Mouse (Mus musculus) olfactory bulb, adult 2 months (tissue): ENCODE data around the gene Kpna7. TPM values are rescaled to one million over a fixed set of nuclear protein-coding genes. Genes with fewer than 3 reads are reported as not detected.
"Not testable (repeated sequence)": the region's sequence is repeated elsewhere in the genome, so short reads cannot be mapped to it uniquely, and the experiment has no call there.

Source experiments
- H3K27ac ChIP-seq: fragments of 200-500 bp; 2 replicates; pipeline ENCODE4 v1.5.1; 2012; ENCODE audit warnings: low read depth, low read length; ENCODE audit not compliant: insufficient read depth
- H3K4me1 ChIP-seq: fragments of 200-500 bp; 2 replicates; pipeline ENCODE4 v1.6.1; 2012; ENCODE audit warnings: low read length; ENCODE audit not compliant: control insufficient read depth, insufficient read depth
- H3K4me3 ChIP-seq: fragments of 200-500 bp; 2 replicates; pipeline ENCODE4 v1.5.1; 2012; ENCODE audit warnings: mild to moderate bottlenecking, low read depth, low read length, moderate library complexity; ENCODE audit not compliant: insufficient read depth
- CTCF ChIP-seq: fragments of 200-500 bp; IDR thresholded peaks from 2 replicates; pipeline ENCODE4 v1.5.1; 2012; ENCODE audit warnings: low read depth, mild to moderate bottlenecking, low read length, moderate library complexity; ENCODE audit not compliant: insufficient read depth
- POLR2A ChIP-seq: fragments of 200-500 bp; IDR thresholded peaks from 2 replicates; pipeline ENCODE4 v1.6.1; 2012; ENCODE audit warnings: mild to moderate bottlenecking, low read depth, low read length, moderate library complexity; ENCODE audit not compliant: insufficient read depth
- WGBS: fragments of 180-500 bp; shearing (Covaris S2); methylation state at CpG from one replicate; pipeline ENCODE4 v1.1.7; 2018; 5-methylcytosine and 5-hydroxymethylcytosine counted together
- polyA plus RNA-seq: library from polyadenylated mRNA; stranded (reverse); fragments of >200 nt; gene quantifications from 2 replicates; pipeline ENCODE4 v1.2.4, GENCODE M21; 2012; ENCODE audit warnings: low replicate concordance; ENCODE audit not compliant: missing spikeins, insufficient read depth, insufficient read length

The Kpna7 gene
- polyA plus RNA-seq, 1 experiment, result not detected

DNA sequence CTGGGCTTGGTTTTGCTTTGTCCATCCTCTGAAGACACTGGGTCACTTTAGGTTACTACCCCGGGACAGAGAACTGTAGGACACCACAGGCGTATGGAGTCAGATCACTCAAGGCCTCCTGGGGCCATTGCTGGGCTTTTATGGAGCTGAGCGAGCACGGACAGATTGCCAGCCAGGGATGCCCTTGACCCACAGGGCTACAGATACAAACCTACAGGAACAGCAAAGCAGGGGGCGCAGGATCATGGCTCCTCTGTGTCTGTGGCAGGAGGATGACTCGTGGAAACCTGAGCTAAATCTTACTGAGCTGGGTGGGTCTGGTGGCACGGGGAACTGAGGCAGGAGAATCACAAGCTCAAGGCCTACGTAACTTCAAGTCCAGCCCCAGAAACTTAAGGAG, 28.7 kb upstream of the Kpna7 start:
- Histone ChIP-seq H3K27ac (no peak overlapping the region), H3K4me3 (no peak overlapping the region), H3K4me1 (peaks cover 11% of the 10 kb centered on the region; the same call in 1 of the 2 replicates)
- TF ChIP-seq CTCF (no peak), POLR2A (no peak)
- 85% methylated on average over 8 of the region's 8 CpGs for WGBS

GRCm38 (mm10) chr5:145110401-145110800, 26.6 kb upstream of the Kpna7 start:
- H3K27ac ChIP-seq, result no peak overlapping the region
- WGBS, result 90% methylated on average over 6 of the region's 6 CpGs
- no peak for TF ChIP-seq CTCF
- no peak for TF ChIP-seq POLR2A
- no peak overlapping the region for H3K4me3 ChIP-seq
- H3K4me1 ChIP-seq, result peaks cover 14% of the 10 kb centered on the region; the same call in 1 of the 2 replicates

DNA sequence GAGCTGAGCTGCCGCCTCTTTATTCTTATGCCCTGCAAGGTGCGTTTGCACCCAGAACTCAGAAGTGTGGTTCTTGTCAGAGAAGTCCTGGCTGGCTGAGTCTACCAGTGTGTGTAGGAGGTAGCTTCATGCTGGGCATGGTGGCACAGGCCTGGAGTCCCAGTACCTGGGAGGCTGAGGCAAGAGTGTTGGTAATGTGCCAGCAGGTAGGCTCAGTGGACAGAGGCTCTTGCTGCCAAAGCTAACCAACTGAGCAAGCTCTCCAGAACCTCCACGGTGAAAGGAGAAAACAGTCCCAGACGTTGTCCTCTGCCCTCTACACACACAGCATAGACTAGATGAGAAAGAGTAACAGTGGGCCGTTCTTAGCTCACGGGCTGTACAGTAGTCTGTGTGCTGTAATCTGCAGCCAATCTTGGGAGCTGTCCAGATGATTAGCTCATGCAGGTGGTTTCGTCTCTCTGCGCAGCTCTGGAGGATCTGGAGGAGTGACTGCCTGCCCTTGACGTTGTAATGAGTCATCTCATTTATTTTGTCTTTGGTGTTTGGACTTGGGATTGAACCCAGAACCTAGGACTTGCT, 22.0 kb upstream of the Kpna7 start:
- TF ChIP-seq POLR2A (no peak), CTCF (no peak)
- WGBS, result 72% methylated on average over 9 of the region's 9 CpGs

GRCm38 (mm10) chr5:145104328-145104727, 20.5 kb upstream of the Kpna7 start:
- 72% methylated on average over 9 of the region's 9 CpGs for WGBS
- H3K4me3 ChIP-seq, result no peak overlapping the region
- H3K27ac ChIP-seq, result no peak overlapping the region
- no peak for TF ChIP-seq POLR2A
- TF ChIP-seq CTCF, result no peak
- H3K4me1 ChIP-seq, result peaks cover 6% of the 10 kb centered on the region; the same call in 1 of the 2 replicates

More for the DNA sequence above, 22.0 kb upstream of the Kpna7 start:
- Histone ChIP-seq H3K4me1 (peaks cover 6% of the 10 kb centered on the region; the same call in 1 of the 2 replicates), H3K27ac (no peak overlapping the region), H3K4me3 (no peak overlapping the region)

GRCm38 (mm10) chr5:145102706-145103105, 18.9 kb upstream of the Kpna7 start:
- no peak overlapping the region for H3K27ac ChIP-seq
- H3K4me1 ChIP-seq, result peaks cover 6% of the 10 kb centered on the region; the same call in 1 of the 2 replicates
- H3K4me3 ChIP-seq, result no peak overlapping the region
- TF ChIP-seq POLR2A (no peak), CTCF (no peak)
- WGBS, result 51% methylated on average over 4 of the region's 4 CpGs

DNA sequence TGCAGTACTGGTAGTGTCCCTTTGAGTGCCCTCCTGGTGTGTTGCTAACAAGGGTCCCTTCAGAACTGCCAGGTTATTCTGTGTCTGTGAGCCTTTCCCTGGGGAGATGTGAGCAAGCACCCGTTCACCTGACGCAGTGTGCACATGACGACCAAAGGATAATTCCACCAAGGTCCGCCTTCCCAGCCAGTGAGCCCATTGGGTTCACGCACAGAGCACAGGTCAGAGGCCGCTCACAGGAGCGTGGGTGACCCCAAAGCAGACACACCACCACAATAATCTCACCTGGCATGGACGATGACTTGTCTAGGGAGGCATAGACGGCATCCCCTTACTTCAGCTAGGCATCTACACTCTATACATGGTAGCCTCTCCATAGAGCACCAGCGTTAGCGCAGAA, 17.6 kb upstream of the Kpna7 start:
- 98% methylated on average over 11 of the region's 11 CpGs for WGBS
- H3K4me1 ChIP-seq, result not testable (repeated sequence)

GRCm38 (mm10) chr5:145100960-145101359, 17.1 kb upstream of the Kpna7 start:
- Histone ChIP-seq H3K4me1 (peaks cover 6% of the 10 kb centered on the region; the same call in 1 of the 2 replicates), H3K27ac (no peak overlapping the region), H3K4me3 (no peak overlapping the region)
- 96% methylated on average over 9 of the region's 9 CpGs for WGBS
- TF ChIP-seq CTCF (no peak), POLR2A (no peak)

More for the DNA sequence above, 17.6 kb upstream of the Kpna7 start:
- not testable (repeated sequence) for H3K27ac ChIP-seq, H3K4me3 ChIP-seq

- Histone ChIP-seq H3K4me3 (no peak overlapping the region), H3K27ac (no peak overlapping the region), H3K4me1 (0 out of 2 replicates have a peak, but pooled peaks cover 3% of the 10 kb centered on the region)
- 95% methylated on average over 10 of the region's 10 CpGs for WGBS
- no peak for TF ChIP-seq POLR2A
These were observed 14.6 kb upstream of the Kpna7 start for GRCm38 (mm10) chr5:145098340-145098821.

GRCm38 (mm10) chr5:145096195-145096594, 12.4 kb upstream of the Kpna7 start:
- Histone ChIP-seq H3K4me1 (no peaks in the 10 kb centered on the region), H3K4me3 (no peak overlapping the region), H3K27ac (no peak overlapping the region)
- 90% methylated on average over 4 of the region's 4 CpGs for WGBS
- no peak for TF ChIP-seq POLR2A
- no peak for TF ChIP-seq CTCF

DNA sequence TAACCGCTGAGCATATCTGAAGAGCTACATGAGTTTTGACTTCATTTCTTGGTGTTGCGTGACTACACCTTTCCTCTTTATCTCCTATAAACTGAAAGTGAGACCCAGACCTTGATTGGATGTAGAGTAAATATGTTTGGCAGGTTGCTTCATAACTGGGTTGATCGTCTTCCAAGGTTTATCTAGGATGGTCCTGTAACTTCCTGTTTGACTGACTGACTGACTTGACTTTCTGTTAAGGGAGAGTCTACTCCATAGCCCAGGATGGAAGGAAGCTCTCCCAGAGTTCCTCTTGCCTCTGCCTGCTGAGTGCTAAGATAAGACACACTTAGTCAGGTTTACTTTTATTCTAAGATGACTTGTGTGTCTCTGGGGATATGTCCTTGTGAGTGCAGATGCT, 6.0 kb upstream of the Kpna7 start:
- Histone ChIP-seq H3K4me1 (peaks cover 4% of the 10 kb centered on the region; the same call in 1 of the 2 replicates), H3K4me3 (no peak overlapping the region), H3K27ac (no peak overlapping the region)
- 91% methylated on average over 3 of the region's 3 CpGs for WGBS
- TF ChIP-seq CTCF (no peak), POLR2A (no peak)
